Mouse (Mus musculus): Measurements from ENCODE around the gene Fam214b.

- no peak for TF ChIP-seq CTCF (IDR thresholded peaks at IDR 0.05; ENCODE audit: control insufficient read depth, insufficient read depth, insufficient read length)
- TF ChIP-seq USF1 (IDR thresholded peaks at IDR 0.05; ENCODE audit: low read depth) = no peak
- no peak for TF ChIP-seq MAX (IDR thresholded peaks at IDR 0.05)
Measured at GRCm38 (mm10) chr4:43044673-43045072, 1.3 kb downstream of the Fam214b start.
